Mouse (Mus musculus) bone marrow macrophage, adult 2 months (primary cell): ENCODE measurements at regions not wholly inside any gene's neighbourhood (a gene's known extent, or its start where the extent isn't known, plus 50 kb on each side); places are given as distances from the start of the nearest gene placed in this dataset.
"Not testable (repeated sequence)": the region's sequence is repeated elsewhere in the genome, so short reads cannot be mapped to it uniquely, and the experiment has no call there.

Experiments used
- H3K27ac ChIP-seq: 2 replicates; pipeline ENCODE4 v1.5.1; 2012; ENCODE audit warnings: low read depth, low read length; ENCODE audit not compliant: insufficient read depth
- H3K4me1 ChIP-seq: 2 replicates; pipeline ENCODE4 v1.6.1; 2012; ENCODE audit warnings: low read length; ENCODE audit not compliant: control insufficient read depth, insufficient read depth
- H3K4me3 ChIP-seq: 2 replicates; pipeline ENCODE4 v1.5.1; 2012; ENCODE audit warnings: mild to moderate bottlenecking, low read length, moderate library complexity; ENCODE audit not compliant: insufficient read depth
- CTCF ChIP-seq: IDR thresholded peaks from 2 replicates; pipeline ENCODE4 v1.5.1; 2012; ENCODE audit warnings: low read depth, mild to moderate bottlenecking, low read length, moderate library complexity

DNA sequence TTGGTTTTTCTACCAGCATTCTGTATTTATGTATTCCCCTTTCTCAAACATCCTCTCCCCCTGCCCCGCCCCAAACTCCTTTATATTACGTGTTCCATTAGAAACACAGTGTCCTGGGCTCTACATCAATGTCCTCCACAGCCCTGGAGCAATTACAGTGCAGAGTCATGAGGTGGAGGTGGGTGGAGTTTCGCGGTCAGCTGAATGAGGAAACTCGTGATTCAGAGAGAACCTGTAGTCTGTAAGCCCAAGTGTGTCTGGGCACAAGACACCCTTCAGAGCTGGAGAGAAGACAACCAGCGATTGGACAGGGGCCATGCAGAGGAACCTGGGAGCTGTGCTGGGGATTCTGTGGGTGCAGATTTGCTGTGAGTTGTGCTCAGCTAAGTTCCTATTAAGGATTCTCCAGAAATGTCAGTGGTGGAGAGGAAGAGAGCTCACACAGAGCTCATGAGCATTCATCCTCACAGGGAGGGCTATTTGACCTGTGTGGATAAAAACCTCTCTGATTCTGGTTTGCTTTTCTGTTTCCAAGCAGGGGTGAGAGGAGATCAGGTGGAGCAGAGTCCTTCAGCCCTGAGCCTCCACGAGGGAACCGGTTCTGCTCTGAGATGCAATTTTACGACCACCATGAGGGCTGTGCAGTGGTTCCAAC lies 570.4 kb downstream of the Dad1 start:
- H3K4me1 ChIP-seq, H3K4me3 ChIP-seq, H3K27ac ChIP-seq: not testable (repeated sequence)

- not testable (repeated sequence) for H3K4me3 ChIP-seq, H3K4me1 ChIP-seq, H3K27ac ChIP-seq
Observed at GRCm38 (mm10) chr14:53682679-53683078, 571.2 kb downstream of the Dad1 start.

DNA sequence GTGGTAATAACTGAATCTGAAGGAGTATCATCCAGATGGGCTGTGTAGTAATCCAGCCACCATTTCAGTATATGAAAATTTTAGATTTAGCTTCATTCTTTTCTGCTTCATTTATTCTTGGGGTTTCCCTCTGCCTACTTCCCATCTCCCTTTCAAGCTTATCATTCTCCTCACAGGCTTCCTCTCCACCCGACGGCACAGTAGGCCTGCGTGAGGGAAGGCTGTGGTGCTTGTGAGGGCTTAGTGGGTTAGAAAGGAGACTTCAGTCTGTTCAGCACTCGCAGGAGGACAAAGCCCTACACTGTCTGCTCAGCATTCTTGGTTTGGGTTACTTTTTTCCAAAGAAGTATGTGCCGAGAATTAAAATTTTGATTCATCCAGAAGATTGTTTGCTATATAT lies 572.6 kb downstream of the Dad1 start:
- not testable (repeated sequence) for H3K4me3 ChIP-seq, H3K27ac ChIP-seq, H3K4me1 ChIP-seq

DNA sequence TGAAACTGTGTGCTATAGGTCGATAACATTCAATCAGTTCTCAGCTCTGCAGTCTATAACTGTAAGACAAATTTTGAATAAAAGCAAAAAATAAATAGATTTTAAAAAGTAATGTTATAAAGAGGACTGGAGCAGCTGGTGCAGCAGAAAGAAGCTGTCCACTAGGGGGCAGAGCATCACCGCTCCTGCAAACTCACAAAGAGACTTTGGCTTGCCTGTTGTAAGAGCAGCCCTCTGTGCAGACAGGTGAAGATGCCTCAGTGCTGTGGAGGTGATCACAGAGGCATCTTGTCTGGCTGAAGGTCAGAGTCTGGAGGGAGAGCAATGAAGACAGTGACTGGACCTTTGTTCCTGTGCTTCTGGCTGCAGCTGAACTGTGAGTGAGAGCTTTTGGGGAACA lies 588.2 kb downstream of the Dad1 start:
- H3K4me3 ChIP-seq, H3K4me1 ChIP-seq, H3K27ac ChIP-seq: not testable (repeated sequence)
- peak; percentile 46; the same call in 1 of the 2 replicates for TF ChIP-seq CTCF

DNA sequence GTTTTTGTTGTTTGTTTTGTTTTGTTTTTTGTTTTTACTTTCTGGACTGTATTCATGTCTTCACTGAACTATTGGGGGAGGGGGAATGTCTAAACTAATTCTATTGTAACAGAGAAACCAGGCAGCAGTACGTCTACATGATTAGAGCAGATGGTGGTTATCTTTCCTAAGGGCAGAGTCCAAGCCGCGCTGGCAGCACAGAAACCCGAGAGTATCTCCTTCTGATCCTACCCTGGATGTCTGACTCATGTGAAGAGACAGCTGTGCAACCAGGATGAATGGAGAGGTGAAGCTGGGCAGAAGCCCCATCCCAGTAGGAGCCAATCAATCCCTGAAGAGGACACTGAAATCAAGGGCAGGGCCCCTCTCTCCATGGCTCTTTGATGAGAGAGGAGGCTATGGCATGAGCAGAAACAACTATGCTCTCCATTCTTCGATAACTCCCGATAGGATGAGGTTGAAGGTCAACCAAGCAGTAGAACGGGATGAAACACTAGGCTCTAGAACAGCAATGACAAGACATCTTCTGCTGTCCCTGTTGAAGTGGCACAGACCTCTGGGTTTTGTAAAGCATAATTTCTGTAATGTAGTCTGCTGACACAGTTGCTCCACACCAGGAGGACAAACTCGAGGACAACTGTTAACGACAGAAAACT lies 591.1 kb downstream of the Dad1 start:
- H3K27ac ChIP-seq, H3K4me3 ChIP-seq, H3K4me1 ChIP-seq: not testable (repeated sequence)

DNA sequence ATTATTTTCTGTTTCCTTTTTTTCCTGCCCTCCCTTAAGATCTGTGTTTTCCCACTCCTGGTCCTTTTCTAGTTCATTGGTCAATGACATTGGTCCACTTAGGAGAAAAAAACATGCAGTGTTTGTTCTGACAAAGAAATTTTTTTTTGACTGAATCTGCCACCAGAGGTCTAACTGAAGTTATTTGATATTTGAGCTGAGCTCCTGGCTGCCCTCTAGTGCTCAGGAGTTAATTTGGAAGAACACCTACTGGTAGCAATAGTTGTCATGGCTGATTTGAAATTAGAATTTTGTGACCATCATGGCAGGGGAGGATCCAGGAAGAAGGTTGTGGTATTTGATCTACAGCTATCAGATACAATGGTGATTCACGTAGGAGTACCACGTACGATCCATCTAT lies 599.2 kb downstream of the Dad1 start:
- H3K27ac ChIP-seq, H3K4me1 ChIP-seq, H3K4me3 ChIP-seq: not testable (repeated sequence)

DNA sequence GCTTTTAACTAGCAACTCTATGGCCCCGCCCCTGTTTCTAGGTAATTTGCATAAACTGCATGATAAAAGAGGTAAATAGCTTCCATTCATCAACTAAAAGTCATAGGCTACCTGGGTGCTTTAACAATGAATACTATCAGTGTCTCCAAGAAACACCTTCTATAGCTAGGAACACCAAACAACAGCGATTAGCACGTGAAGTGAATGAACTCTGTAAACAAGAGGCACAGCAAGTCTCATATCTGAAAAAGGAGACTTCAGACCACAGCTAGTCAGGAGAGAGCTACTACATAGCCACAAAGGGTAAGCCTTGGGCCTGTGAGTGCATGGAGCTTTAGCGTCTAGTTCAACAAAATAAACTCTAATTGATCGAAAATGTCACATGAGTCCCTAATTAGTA lies 602.8 kb downstream of the Dad1 start:
- not testable (repeated sequence) for H3K27ac ChIP-seq, H3K4me1 ChIP-seq, H3K4me3 ChIP-seq

DNA sequence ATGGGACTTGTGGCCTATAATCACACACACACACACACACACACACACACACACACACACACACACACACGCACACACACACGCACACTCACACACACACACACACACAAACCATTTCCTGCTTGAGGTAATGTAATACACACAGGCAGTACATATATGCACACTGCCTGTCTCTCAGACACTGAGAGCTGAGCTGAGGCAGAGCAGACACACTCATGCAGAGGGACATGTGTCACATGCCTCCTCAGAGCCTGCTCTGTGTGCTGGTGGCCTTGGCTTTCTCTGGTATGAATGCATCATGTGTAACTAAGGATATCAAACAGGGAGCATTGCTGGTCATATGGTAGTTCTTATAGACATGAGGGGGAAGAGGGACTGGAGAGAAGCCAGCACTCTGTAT lies 604.7 kb downstream of the Dad1 start:
- H3K4me3 ChIP-seq, H3K27ac ChIP-seq, H3K4me1 ChIP-seq: not testable (repeated sequence)

DNA sequence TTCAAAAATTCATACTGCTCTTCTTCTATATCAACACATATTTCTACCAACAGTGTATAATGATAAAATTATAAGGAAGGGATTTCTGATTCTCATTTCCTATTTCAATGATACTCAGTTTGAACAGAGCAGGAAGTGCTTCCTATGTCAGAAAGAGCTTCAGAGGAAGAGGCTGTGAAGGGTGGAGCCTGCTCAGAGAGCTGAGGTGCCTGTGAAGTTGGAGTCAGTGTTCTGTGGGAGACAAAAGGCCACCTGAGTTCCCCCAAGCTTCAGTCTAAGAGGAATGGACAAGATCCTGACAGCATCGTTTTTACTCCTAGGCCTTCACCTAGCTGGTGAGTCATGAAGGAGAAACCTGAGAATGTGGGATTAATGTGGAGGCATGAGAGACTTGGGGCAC lies 613.5 kb downstream of the Dad1 start:
- H3K4me1 ChIP-seq, H3K4me3 ChIP-seq, H3K27ac ChIP-seq: not testable (repeated sequence)

- not testable (repeated sequence) for H3K4me3 ChIP-seq, H3K4me1 ChIP-seq, H3K27ac ChIP-seq
Observed at GRCm38 (mm10) chr14:53637664-53638063, 616.2 kb downstream of the Dad1 start.

GRCm38 (mm10) chr14:53635206-53635605 lies 618.7 kb downstream of the Dad1 start:
- H3K4me1 ChIP-seq, H3K27ac ChIP-seq, H3K4me3 ChIP-seq: not testable (repeated sequence)

GRCm38 (mm10) chr14:53634320-53634979 lies 619.5 kb downstream of the Dad1 start:
- H3K4me3 ChIP-seq, H3K4me1 ChIP-seq, H3K27ac ChIP-seq: not testable (repeated sequence)

GRCm38 (mm10) chr14:53633743-53634142 lies 620.2 kb downstream of the Dad1 start:
- not testable (repeated sequence) for H3K4me1 ChIP-seq, H3K4me3 ChIP-seq, H3K27ac ChIP-seq

DNA sequence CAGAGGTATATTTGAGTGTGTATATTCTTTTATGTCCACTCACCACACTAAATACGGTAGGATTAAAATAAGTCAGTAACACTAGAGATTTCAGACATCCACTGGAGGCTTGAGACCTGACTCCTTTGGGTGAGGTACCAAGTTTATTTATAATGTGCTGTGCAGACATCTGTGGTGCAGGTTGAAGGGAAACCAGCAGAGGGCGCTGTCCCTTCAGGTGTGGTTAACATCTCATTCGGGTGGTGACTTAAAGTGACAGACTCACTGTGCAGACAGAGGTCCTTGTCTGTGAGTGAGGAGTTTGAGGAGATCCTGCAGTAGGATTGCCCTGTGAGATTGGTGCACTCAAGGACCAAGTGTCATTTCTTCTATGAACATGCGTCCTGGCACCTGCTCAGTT lies 632.5 kb downstream of the Dad1 start:
- H3K27ac ChIP-seq, H3K4me3 ChIP-seq, H3K4me1 ChIP-seq: not testable (repeated sequence)

DNA sequence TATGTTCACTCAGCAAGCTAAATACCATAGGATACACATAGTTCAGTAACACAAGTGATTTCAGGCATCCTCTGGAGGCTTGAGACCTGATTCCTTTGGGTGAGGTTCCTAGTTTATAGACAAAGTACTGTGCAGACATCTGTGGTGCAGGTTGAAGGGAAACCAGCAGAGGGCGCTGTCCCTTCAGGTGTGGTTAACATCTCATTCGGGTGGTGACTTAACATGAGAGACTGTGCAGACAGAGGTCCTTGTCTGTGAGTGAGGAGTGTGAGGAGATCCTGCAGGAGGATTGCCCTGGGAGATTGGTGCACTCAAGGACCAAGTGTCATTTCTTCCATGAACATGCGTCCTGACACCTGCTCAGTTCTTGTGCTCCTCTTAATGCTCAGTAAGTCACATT lies 637.8 kb downstream of the Dad1 start:
- H3K4me3 ChIP-seq, H3K27ac ChIP-seq, H3K4me1 ChIP-seq: not testable (repeated sequence)
